Mouse (Mus musculus): ENCODE measurements around the gene Vwa8. TPM values are rescaled to one million over a fixed set of nuclear protein-coding genes. Genes with fewer than 3 reads are reported as not detected.

The Vwa8 gene
- total and polyA plus RNA-seq, 3 experiments = 4.5 to 35.4 (median 18.5) TPM

GRCm38 (mm10) chr14:79178247-79178646 lies 329.4 kb downstream of the Vwa8 start:
- DNase-seq (ENCODE audit: low spot score) (no peak), ATAC-seq (ENCODE audit: extremely low read depth, insufficient number of reproducible peaks, low FRiP score, poor library complexity, severe bottlenecking) (no peak)
- Histone ChIP-seq H3K9me3 (replicated peaks) (no peaks in the 10 kb centered on the region), H3K4me3 (ENCODE audit: low read depth, low read length) (no peak overlapping the region), H3K27me3 (ENCODE audit: insufficient read depth, low read length) (no peaks in the 10 kb centered on the region), H3K4me1 (ENCODE audit: insufficient read depth, low read depth, low read length) (no peaks in the 10 kb centered on the region), H3K36me3 (replicated peaks) (peaks cover 34% of the 10 kb centered on the region)
- TF ChIP-seq TAL1 (conservative IDR thresholded peaks at IDR 0.05; ENCODE audit: low read depth, low read length) (no peak), GATA1 (IDR thresholded peaks at IDR 0.05; ENCODE audit: borderline replicate concordance, low read length) (no peak), POLR2AphosphoS5 (IDR thresholded peaks at IDR 0.05; ENCODE audit: insufficient replicate concordance, low read depth, low read length) (no peak), GATA2 (IDR thresholded peaks at IDR 0.05; ENCODE audit: borderline replicate concordance, low read depth, low read length) (no peak), CTCF (IDR thresholded peaks at IDR 0.05; ENCODE audit: low read depth, low read length) (no peak)

GRCm38 (mm10) chr14:79180078-79180730 lies 331.4 kb downstream of the Vwa8 start:
- DNase-seq (ENCODE audit: low spot score) (no peak), ATAC-seq (ENCODE audit: extremely low read depth, insufficient number of reproducible peaks, low FRiP score, poor library complexity, severe bottlenecking) (no peak)
- TF ChIP-seq CTCF (IDR thresholded peaks at IDR 0.05; ENCODE audit: low read depth, low read length) = no peak
- TF ChIP-seq GATA1 (IDR thresholded peaks at IDR 0.05; ENCODE audit: borderline replicate concordance, low read length) = no peak
- no peak for TF ChIP-seq POLR2AphosphoS5 (IDR thresholded peaks at IDR 0.05; ENCODE audit: insufficient replicate concordance, low read depth, low read length)
- no peak for TF ChIP-seq GATA2 (IDR thresholded peaks at IDR 0.05; ENCODE audit: borderline replicate concordance, low read depth, low read length)
- TF ChIP-seq TAL1 (conservative IDR thresholded peaks at IDR 0.05; ENCODE audit: low read depth, low read length) = no peak
- Histone ChIP-seq H3K4me1 (ENCODE audit: insufficient read depth, low read depth, low read length) (no peaks in the 10 kb centered on the region), H3K4me3 (ENCODE audit: low read depth, low read length) (no peak overlapping the region), H3K9me3 (replicated peaks) (no peaks in the 10 kb centered on the region), H3K27me3 (ENCODE audit: insufficient read depth, low read length) (no peaks in the 10 kb centered on the region), H3K36me3 (replicated peaks) (peaks cover 40% of the 10 kb centered on the region)

GRCm38 (mm10) chr14:79181748-79182147 lies 332.9 kb downstream of the Vwa8 start:
- Histone ChIP-seq H3K36me3 (replicated peaks) (peaks cover 39% of the 10 kb centered on the region), H3K9me3 (replicated peaks) (no peaks in the 10 kb centered on the region), H3K4me1 (ENCODE audit: insufficient read depth, low read depth, low read length) (no peaks in the 10 kb centered on the region), H3K4me3 (ENCODE audit: low read depth, low read length) (no peak overlapping the region), H3K27me3 (ENCODE audit: insufficient read depth, low read length) (no peaks in the 10 kb centered on the region)
- DNase-seq (ENCODE audit: low spot score) (no peak), ATAC-seq (ENCODE audit: extremely low read depth, insufficient number of reproducible peaks, low FRiP score, poor library complexity, severe bottlenecking) (no peak)
- TF ChIP-seq GATA2 (IDR thresholded peaks at IDR 0.05; ENCODE audit: borderline replicate concordance, low read depth, low read length) (no peak), CTCF (IDR thresholded peaks at IDR 0.05; ENCODE audit: low read depth, low read length) (no peak), GATA1 (IDR thresholded peaks at IDR 0.05; ENCODE audit: borderline replicate concordance, low read length) (no peak), POLR2AphosphoS5 (IDR thresholded peaks at IDR 0.05; ENCODE audit: insufficient replicate concordance, low read depth, low read length) (no peak), TAL1 (conservative IDR thresholded peaks at IDR 0.05; ENCODE audit: low read depth, low read length) (no peak)

- DNase-seq (ENCODE audit: low spot score) (no peak), ATAC-seq (ENCODE audit: extremely low read depth, insufficient number of reproducible peaks, low FRiP score, poor library complexity, severe bottlenecking) (no peak)
- Histone ChIP-seq H3K27me3 (ENCODE audit: insufficient read depth, low read length) (no peaks in the 10 kb centered on the region), H3K4me3 (ENCODE audit: low read depth, low read length) (no peak overlapping the region), H3K9me3 (replicated peaks) (no peaks in the 10 kb centered on the region), H3K36me3 (replicated peaks) (peaks cover 39% of the 10 kb centered on the region), H3K4me1 (ENCODE audit: insufficient read depth, low read depth, low read length) (no peaks in the 10 kb centered on the region)
- TF ChIP-seq GATA1 (IDR thresholded peaks at IDR 0.05; ENCODE audit: borderline replicate concordance, low read length) = no peak
Observed at GRCm38 (mm10) chr14:79182801-79183200, 333.9 kb downstream of the Vwa8 start.

- Histone ChIP-seq H3K4me3 (ENCODE audit: low read depth, low read length) (no peak overlapping the region), H3K27me3 (ENCODE audit: insufficient read depth, low read length) (no peaks in the 10 kb centered on the region), H3K36me3 (replicated peaks) (peaks cover 39% of the 10 kb centered on the region), H3K4me1 (ENCODE audit: insufficient read depth, low read depth, low read length) (no peaks in the 10 kb centered on the region), H3K9me3 (replicated peaks) (no peaks in the 10 kb centered on the region)
- TF ChIP-seq CTCF (IDR thresholded peaks at IDR 0.05; ENCODE audit: low read depth, low read length) (no peak), TAL1 (conservative IDR thresholded peaks at IDR 0.05; ENCODE audit: low read depth, low read length) (no peak), GATA1 (IDR thresholded peaks at IDR 0.05; ENCODE audit: borderline replicate concordance, low read length) (no peak), POLR2AphosphoS5 (IDR thresholded peaks at IDR 0.05; ENCODE audit: insufficient replicate concordance, low read depth, low read length) (no peak), GATA2 (IDR thresholded peaks at IDR 0.05; ENCODE audit: borderline replicate concordance, low read depth, low read length) (no peak)
- DNase-seq (ENCODE audit: low spot score) (no peak), ATAC-seq (ENCODE audit: extremely low read depth, insufficient number of reproducible peaks, low FRiP score, poor library complexity, severe bottlenecking) (no peak)
Observed at GRCm38 (mm10) chr14:79183261-79183660, 334.4 kb downstream of the Vwa8 start.

GRCm38 (mm10) chr14:79184071-79184470 lies 335.2 kb downstream of the Vwa8 start:
- Histone ChIP-seq H3K36me3 (replicated peaks) (peaks cover 39% of the 10 kb centered on the region), H3K4me3 (ENCODE audit: low read depth, low read length) (no peak overlapping the region), H3K9me3 (replicated peaks) (no peaks in the 10 kb centered on the region), H3K4me1 (ENCODE audit: insufficient read depth, low read depth, low read length) (no peaks in the 10 kb centered on the region), H3K27me3 (ENCODE audit: insufficient read depth, low read length) (no peaks in the 10 kb centered on the region)
- TF ChIP-seq GATA2 (IDR thresholded peaks at IDR 0.05; ENCODE audit: borderline replicate concordance, low read depth, low read length) (no peak), GATA1 (IDR thresholded peaks at IDR 0.05; ENCODE audit: borderline replicate concordance, low read length) (no peak), CTCF (IDR thresholded peaks at IDR 0.05; ENCODE audit: low read depth, low read length) (no peak), TAL1 (conservative IDR thresholded peaks at IDR 0.05; ENCODE audit: low read depth, low read length) (no peak)
- ATAC-seq (ENCODE audit: extremely low read depth, insufficient number of reproducible peaks, low FRiP score, poor library complexity, severe bottlenecking) (no peak), DNase-seq (ENCODE audit: low spot score) (no peak)
